Mouse (Mus musculus): ENCODE measurements around the gene Rsad2.
"Not testable (repeated sequence)": the region's sequence is repeated elsewhere in the genome, so short reads cannot be mapped to it uniquely, and the experiment has no call there.

The Rsad2 gene

DNA sequence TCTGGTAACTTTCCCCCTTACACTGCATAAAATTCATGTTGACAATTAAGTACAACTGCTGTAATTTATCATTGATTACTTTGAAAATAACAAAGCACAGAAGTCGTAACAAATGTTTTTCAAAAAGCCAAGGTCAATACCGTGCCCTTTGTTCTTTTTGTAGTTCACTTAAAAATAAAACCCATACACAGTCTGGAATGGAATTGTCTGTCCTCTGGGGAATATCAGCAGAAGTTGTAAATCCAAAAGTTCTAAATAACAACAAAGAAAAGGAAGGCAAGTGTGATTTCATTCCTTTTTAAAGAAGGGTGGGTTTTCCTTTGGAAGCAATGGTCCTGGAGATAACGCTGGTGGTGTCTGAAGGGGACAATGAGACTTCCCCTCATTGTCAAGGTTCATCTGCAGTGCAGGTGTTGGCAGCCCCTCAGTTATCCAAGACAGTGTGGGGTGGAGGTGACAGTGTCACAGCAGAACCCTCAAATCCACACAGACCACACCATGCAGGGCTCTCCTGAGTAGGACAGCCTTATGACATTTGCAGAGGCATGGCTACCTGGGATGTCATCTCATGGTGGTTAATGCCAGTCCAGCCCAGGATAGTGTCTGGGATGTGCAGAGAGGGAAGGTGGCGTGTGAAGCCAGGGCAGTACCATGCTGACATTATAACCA lies 9.7 kb downstream of the Rsad2 start:
- no peak for DNase-seq (ENCODE audit: low spot score)

DNA sequence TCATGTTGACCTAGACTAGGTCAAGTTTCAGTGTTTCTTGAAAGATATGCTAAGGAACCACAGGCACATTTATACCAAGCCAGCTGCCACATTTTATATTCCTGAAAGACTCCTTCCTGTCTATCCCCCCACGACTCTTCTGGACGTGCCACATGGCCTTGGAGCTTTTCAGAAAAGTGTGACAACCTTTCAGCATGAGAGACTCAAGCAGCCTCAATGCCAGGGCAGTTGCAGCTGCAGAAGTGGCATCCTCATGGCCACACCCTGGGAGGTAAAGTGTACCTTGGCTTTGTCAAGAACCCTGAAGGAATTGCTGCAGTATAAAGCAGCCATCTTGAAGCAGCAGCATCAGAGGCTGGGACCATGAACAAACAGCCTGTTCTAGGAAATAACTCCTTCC lies 11.7 kb downstream of the Rsad2 start:
- no peak for DNase-seq (ENCODE audit: low spot score)

DNA sequence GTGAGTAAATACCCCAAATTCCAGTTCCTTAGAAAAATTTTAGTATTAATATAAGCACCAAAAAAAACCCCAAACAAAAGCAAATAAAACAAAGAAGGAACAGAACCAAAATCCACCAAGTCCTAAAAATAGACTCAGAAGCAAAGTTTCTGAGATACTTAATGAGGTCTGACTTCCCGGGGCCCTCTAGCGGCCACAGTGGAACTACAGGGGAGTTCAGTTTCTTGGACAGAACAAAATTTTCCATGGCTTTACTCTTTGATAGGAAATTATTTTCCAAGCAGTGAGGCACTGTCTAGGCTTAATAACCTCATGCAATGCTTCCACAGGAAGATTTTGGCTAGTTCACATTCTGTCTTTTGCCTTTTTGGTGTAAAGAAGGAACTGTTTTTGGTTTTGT lies 12.2 kb downstream of the Rsad2 start:
- peak; percentile 71 for DNase-seq (ENCODE audit: low spot score)

DNA sequence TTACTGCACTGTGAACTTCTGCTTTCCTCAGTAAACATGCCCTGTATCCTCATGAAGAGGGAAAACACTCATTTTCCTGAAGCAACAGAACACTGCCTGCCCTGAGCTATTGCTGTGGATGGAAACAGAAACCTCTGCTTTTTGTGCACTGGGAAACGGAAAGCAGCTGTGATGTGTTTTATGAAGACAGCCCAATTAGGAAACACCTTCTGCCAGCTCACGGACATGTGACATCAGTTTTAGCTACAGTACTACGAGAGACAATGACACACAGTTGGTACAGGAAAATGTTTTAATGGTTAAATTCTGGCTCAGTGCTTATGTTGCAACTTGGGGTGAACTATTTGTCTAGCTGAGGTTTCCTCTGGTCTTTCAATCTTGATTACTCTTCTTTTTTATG lies 16.9 kb downstream of the Rsad2 start:
- no peak for DNase-seq (ENCODE audit: low spot score)

DNA sequence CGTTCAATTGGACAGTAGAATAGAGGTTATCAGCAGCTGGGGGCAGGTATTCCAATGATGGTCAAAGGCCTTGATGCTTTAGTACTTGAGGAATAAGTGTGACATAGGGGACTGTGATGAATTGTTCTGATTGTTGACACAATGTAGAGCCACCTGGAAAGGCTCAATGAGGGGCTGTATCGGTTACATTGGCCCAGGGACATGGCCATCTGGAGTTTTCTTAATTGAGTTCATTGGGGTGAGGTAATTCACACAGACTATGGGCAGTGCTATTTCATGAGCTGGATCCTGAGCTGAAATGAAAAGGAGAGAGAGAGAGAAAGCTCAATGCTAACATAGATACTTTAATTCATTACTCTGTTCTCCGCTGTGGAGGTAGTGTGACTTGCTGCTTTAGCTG lies 18.3 kb downstream of the Rsad2 start:
- no peak for DNase-seq (ENCODE audit: low spot score)

DNA sequence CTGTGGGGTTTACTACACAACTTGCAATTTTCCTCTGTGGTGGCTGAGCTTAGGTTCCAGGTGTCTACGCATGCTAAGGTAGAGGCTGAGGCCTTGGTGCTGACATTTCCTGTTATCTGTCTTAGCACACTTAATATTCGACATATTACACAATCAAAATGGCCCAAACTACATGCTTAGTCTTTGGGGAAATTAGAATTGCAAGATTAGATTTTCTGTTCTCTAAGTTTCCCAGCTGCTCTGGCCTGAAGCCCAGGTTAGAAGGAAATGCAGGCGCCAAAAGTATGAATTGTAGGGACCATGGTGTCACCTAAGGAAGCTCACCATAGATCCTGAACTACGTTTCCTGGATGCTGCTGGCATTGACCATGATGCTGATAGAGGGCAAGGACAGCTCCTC lies 19.9 kb downstream of the Rsad2 start:
- no peak for DNase-seq (ENCODE audit: low spot score)

DNA sequence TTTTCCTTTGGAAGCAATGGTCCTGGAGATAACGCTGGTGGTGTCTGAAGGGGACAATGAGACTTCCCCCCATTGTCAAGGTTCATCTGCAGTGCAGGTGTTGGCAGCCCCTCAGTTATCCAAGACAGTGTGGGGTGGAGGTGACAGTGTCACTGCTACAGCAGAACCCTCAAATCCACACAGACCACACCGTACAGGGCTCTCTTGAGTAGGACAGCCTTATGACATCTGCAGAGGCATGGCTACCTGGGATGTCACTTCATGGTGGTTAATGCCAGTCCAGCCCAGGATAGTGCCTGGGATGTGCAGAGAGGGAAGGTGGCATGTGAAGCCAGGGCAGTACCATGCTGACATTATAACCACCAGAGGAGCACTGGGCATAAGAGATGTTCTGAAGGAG lies 27.5 kb downstream of the Rsad2 start:
- not testable (repeated sequence) for DNase-seq (ENCODE audit: low spot score)

DNA sequence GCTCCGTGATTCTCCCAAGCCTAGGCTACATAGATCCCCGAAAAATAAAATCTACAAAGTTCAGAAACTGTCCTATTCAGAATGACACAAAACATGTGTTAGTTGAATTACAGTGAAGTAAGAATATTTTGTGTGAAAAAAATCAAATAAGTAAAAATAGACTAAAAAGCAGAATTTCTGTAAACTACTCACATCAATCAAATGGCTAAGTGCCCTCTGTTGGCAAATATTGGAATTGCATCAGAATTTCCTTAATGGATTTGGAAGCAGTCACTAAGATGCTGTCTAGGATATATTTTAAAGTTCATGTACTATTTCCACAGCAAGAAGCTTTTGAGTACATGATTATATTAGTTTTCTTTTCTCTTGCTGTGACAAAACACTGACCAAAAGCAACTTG lies 31.4 kb downstream of the Rsad2 start:
- DNase-seq (ENCODE audit: low spot score), result no peak

DNA sequence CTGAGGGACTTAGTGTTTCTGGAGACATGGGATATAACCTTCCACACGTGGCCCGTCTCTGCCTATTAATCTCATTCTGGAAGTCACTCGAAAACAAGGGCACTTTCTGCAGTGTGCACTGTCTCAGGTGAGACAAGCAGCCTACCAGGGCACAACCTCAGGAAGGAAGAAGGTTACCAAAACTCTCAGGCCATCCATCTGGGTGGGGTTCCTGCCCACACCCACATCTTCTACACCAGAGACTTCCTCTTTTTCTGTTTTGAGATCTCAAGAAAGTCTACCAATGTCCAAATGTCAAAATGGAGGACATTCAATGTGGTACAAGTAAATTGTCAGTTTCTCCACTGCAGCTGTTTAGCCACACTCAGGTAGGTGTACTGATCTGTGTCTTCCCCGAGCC lies 37.9 kb downstream of the Rsad2 start:
- DNase-seq (ENCODE audit: low spot score), result no peak

DNA sequence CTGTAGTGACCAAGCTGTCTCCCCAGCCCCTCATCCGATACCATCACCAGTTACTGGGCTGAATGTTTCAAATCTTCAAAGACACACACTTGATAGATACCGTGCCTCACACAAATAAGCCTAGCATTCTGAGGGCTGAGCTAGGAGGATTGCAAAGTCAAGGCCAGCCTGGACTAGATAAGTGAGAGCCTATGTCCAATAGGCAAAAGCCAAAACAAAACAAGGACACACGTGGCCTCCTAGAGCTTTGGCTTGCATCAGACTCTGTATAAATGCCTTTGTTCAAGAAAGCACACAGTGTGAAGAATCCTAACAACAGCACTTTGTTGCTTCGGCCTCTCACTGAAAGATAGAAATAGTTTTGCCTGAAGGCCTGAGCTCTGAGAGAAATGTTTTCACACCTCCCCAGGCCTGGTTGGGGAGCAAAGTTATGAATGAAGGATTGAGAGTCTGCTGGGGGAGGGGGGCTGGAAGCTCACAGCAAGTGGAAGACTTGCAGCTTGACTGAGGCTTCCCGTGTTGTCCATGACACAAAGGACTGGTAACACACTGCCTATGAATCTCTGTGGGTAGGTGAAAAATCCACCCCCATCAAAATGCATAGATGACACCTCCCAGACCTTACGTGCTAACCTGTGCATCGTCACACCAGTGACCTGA lies 39.5 kb downstream of the Rsad2 start:
- DNase-seq (ENCODE audit: low spot score), result no peak

DNA sequence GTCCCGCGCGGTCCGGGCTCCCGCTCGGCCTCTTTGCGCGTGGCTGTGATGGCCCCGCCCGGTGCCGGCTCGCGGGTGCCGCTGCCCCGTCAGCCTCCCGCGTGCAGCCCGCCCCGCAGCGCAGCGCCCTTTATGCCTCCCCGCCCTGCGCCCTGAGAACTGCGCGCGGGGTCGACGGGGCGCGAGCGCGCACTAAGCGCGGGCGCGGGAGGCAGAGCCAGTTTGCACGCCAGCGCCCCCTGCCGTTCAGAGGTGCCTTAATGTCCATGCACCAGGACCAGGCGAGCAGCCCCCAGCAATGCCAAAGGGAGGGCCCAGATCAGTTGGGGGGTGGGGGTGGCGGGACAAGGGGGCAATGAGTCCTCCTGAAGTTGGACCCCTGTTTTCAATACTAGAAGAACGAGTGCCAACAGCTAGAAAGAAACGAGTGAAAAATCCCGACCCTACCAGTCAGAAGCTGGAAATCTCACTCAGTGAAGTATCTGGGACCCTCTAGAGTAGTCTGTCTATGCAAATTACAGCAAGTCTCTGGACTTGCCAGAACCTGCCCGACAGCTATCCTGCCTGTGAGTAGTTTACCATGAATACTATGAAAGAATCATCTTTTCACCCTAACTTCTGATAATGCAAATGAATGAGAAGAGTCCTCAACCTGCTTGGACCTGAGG lies 41.0 kb downstream of the Rsad2 start, which contains the start of gene Rnf144a:
Rnf144a (minus strand) TSS at position 151 of the 668 bp plus-strand sequence.
- peak; percentile 91 for DNase-seq (ENCODE audit: low spot score)

DNA sequence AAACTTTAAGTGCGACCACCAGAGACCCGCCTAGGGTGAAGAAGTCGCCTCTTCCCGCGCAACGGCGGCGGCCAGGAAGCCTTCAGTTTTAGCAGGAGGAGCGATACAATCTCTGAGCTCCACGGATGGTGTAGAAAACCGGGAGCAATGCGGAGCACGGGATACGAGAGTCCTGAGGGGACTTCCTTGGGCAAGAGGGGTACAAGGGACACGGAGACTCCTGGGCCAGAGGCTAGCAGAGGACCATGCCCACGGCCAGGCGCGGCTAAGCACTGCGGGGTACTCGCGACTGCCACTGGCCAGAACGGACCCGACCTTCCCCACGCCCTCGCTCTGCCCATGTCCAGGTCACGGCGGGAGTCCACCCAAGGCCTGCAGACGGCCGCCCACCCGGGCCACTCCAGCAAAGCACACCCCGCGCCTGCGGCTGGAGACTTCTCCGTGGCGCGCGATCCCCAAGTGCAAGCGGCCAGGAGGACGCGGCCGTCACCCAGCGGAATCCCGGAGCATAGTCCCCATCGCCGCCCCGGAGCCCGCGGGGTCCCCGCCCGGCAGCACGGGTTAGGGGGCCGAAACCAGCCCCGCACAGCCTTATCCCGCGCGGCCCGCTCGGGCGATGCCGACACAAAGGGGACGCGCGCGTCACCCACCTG lies 41.7 kb downstream of the Rsad2 start:
- peak; percentile 53 for DNase-seq (ENCODE audit: low spot score)

DNA sequence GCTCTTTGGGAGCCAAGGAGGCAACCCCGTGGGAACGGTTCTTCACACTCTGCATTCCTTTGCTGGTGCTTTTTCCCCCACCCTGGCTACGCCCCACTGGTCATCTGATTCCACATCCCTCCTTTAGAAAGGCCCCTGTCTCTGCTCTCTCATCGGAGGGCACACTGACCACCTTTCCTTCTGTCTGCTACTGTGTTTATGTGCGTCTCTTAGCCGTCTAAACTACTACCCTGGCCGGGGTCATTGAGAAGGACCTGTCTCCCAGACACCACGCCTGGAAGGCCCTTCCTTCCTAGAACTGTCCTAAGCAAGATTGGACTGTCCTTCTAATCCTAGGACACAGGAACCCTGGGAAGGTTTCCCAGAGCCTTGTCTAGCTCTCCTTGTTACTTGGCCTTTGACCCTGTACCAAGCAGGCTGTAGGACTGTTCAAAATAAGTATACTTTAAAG lies 42.3 kb downstream of the Rsad2 start:
- DNase-seq (ENCODE audit: low spot score), result peak; percentile 21

DNA sequence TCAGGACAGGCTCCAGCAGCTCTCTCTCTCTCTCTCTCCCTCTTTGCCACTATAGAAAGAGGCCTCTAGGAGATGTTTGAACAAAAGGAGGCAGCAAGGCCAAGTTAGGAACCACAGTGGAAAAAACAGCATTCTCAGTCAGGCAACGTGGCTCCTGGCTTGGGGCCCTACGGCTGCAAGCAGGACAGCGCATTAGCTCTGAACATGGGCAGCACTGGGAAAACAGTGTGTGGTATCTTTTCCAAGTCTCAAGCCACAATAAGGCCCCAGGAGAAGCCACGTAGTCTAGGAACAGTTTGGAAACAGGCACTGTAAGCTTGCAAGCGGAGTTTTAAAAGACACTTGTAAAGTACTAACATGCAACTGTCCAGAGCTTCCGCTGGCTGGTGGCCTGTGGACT lies 43.5 kb downstream of the Rsad2 start:
- DNase-seq (ENCODE audit: low spot score), result peak; percentile 27

DNA sequence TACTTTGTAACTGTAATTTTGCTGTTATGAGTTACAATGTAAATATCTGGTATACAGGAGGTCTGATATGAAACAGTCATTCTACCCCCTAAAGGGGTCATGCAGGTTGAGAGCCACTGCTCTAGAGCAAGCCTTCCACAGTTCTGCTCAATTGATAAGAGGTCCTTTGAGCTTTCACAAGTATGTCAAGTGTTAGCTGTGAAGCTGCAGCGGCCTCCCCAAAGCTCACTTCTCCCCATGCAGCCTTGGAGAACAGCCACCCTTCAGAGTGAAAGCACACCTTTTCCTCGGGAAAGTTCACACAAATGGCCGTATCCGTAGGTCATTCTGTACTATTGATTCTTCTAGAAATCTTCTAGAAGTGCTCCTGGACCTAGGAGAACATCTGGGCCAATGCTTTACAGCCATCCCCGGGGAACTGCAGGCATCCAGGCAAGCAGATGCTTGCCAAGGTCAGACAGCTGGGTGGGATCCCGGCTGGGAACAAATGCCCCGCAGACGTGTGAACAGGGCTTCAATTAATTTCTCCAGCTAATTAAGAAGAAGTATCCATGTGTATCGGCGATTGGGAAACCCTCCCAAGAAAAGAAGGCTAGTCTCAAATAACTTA lies 44.3 kb downstream of the Rsad2 start:
- DNase-seq (ENCODE audit: low spot score), result no peak

DNA sequence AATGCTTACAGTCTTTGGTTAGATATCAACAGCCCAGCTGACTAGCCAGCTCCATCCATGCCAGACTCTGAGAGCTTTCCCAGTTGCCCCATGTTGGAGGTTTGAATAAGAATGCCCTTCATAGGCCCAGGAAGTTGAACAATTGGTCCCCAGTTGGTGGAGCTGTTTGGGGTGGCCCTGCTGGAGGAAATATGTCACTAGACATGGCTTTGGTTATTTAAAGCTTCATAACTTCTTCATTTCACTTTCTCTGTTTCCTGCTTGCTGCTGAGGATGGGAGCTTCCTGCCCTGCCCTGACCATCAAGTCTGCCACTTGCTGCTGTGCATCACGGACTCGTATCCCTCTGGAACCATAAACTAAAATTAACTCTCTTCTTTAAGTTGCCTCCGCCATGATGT lies 45.8 kb downstream of the Rsad2 start:
- no peak for DNase-seq (ENCODE audit: low spot score)

DNA sequence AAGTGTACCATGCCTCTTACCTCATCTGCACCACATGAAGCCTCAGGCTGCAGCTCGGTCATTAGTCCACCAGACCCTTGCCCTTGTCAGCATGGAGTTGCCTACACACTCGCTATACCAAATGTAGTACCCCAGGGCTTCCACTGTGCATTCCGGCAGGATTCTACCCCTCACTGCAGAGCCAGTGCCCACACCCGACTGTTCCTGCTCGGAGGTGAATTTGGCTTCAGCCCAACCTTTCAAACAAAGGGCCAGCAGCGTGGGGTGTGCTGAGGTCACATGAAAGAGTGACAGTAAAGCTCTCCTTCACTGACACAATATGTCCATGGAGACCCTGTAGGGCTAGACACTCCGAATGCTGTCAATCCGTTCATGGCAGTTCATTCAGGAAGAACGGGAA lies 47.5 kb downstream of the Rsad2 start:
- DNase-seq (ENCODE audit: low spot score), result no peak

DNA sequence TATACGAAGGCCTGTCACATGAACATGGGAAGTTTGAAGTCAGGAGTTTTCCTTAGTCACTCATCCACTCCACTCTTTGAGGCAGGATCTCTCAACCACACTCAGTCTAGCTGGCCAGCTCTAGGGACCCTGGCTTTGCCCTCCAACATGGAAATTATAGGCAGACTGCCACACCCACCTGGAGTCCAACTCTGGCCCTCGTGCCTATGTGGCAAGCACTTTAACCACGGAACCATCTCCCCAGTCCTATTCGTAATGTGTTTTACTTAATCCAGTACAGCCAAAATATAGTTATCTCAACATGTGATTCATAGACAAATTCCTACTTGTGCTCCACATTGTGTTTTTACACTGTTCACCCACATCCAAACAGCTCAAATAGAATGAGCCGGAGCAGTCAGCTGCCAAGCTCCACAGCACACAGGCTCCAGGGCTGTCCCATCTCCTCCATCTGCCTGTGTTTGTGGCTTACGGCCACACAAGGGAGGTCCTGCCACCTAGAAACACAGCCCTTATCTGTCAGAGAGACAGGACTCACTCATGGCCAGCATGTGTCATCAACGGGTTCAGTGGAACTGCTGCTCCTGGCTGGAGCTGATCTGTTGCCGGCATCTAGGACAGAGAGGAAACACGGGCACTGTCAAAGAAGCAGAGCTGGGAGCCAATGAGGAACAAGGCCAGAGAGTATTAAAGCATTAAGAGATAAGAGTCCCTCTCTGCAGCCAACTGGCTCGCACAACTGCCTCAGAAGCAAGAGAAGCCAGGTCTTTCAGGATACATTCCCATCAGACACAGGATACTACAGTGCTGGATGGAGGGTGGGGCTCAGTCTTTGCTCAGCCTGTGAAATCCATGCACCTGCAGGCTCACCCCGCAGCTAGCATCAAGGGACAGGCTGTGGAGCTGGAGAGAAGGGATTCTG lies 51.2 kb downstream of the Rsad2 start:
- DNase-seq (ENCODE audit: low spot score), result peak; percentile 32

DNA sequence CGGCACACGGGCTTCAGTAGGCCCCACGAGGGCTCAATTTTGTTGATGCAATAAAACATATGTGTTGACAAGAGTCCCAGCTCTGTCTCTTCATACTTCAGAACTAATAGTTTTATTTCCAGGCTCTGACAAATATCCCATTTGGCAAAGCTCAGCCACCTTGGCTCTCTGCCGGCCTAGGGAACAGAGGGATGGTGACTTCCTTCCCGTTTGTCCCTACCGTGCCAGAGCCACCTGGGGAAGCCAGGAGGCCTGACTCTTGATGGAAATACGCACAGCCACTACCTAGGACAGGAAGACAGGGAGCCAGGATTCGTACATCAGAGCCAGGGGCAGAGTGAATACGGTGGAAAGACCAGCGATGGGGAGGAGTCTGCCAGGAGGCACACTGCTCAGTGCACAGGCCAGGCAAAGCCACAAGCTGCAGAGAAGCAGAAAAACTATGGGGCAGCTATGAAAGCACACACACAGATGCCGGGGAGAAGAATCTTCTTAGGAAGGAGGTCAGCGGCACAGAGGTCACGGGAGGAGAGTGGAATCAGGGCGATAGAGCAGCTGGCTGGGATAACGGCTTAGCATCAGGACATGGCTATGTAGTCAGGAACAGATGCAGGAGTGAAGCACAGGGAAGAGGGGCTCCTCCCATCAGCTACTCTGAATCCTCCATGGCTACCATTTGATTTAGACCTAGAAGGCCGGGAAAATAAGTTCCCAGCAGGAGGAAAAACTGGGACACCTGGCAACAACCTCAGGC lies 52.7 kb downstream of the Rsad2 start:
- peak; percentile 36 for DNase-seq (ENCODE audit: low spot score)

DNA sequence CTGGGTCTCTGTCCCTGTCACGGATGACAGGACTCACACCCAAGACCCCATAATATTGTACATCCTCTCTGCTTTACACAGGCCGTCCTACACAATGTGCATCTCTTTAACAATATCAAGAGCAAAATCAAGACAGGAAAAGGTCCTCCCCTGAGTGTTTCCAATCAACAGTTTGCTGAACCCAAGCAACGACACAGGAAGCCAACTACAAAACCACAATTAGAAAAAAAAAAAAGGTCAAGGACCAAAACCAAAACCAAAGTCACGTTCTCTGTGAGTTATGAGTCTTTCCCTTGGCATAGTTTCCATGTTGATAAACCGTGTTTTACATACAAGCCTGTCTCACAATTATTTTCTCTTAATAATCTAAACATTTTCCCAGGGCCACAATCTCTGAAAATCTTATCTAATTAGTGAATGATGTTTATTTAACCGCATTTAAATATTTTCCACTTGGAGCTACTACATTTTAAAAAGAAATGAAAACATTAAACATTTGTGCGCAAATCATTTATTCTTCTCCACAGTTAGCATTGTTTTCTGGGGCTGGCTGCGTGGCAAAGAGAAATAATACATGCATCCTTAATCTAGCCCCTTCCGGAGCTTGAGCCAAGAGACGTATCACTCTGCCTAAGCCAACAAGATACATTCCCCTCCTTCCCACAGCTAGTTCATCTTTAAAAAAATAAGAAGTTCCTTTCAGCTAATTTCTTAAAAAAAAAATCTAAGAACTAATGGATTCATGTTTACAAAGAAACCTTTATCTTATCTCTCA lies 54.4 kb downstream of the Rsad2 start:
- no peak for DNase-seq (ENCODE audit: low spot score)
